Mouse (Mus musculus): ENCODE data around the gene Zfp704. TPM values are rescaled to one million over a fixed set of nuclear protein-coding genes. Genes with fewer than 3 reads are reported as not detected.

Zfp704 gene
- polyA plus RNA-seq, 1 experiment = 4.0 TPM

DNA sequence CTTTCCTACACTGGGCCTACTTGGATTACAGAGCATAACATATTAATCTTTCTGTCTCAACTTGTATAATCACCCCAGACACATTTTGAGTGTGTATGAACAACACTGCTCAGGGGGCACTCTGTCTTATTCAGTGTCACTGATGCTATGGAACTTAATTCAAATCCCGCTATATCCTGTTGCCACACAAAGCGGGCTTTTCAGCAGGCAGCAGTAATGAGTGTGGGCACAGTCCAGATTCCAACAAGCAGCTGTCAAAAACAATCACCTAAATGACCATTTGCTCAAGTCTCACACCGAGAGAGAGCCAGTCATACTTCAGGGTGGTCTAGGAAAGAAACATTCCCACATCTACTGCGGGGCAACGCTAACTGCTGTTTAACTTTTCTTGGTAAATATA is 2.2 kb downstream of the Zfp704 start:
- no peaks in the 10 kb centered on the region for H3K4me1 ChIP-seq (ENCODE audit: control insufficient read depth, insufficient read depth, insufficient read length, low read length)
- no peak overlapping the region for H3K27ac ChIP-seq (replicated peaks; ENCODE audit: low read depth, low read length)
- no peak overlapping the region for H3K4me3 ChIP-seq (ENCODE audit: insufficient read depth, low read depth, low read length)

DNA sequence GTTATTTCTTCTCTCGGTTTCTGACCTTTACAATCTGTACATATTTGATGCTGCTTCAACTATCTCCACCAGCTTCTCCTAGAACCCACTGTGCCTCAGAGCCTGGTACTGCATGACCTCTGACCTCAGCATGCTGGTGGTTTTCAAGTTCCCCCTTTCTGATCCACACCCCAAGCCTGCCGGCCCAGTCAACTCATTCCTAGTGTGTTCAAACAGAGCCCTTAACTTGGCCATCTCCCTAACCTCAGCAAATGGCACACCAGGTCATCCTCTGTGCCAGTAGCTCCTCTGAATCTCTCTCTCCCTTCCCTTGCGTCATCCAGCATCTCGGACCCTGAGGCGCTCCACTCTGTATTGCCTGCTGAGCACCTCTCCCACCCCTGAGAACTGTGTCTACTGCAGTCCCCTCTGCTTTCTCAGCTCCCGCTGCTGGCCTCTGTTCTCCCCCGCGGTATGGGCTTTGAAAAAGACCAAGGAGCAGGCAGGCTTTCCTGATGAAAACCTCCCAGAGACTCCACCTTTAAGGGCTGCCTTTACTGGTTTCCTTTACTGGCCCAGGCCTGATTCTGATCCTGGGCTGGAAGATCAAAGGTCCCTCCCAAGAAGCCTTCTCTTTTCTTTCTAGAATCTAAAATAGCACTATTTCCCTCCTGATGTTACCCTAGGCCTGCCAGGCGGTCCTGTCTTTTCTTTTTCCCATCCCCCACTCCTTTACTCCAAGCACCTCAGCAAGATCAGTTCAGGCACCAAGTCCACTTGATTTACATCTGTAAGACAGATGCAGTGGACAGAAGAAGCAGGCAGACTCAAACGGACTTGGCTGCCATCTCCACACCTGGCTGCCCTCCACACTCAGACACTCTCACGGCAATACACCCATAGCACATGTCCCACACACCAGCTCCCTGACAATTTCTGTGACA is 3.8 kb downstream of the Zfp704 start:
- Histone ChIP-seq H3K4me1 (ENCODE audit: control insufficient read depth, insufficient read depth, insufficient read length, low read length) (no peaks in the 10 kb centered on the region), H3K27ac (replicated peaks; ENCODE audit: low read depth, low read length) (no peak overlapping the region), H3K4me3 (ENCODE audit: insufficient read depth, low read depth, low read length) (no peak overlapping the region)

DNA sequence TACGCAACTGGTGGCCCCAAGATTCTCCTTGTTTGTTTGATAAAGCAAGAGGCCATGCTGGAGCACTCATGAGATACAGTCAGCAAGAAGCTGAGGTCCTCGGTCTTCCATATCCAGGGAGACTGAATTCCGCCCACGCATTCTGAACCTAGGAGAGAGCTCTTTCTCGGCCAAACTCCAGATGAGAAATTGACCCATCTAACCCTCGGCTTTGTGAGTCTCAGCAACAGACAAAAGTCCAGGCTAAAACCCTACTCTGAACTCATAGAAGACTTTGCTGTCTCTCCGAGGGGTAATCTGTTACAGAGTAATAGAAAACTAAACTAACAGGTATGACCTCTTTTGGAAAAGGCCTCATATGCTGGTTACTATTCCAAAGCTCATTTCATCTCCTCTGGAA is 4.9 kb downstream of the Zfp704 start:
- Histone ChIP-seq H3K4me1 (ENCODE audit: control insufficient read depth, insufficient read depth, insufficient read length, low read length) (no peaks in the 10 kb centered on the region; the same call in 1 of the 2 replicates), H3K4me3 (ENCODE audit: insufficient read depth, low read depth, low read length) (no peak overlapping the region), H3K27ac (replicated peaks; ENCODE audit: low read depth, low read length) (no peak overlapping the region)

DNA sequence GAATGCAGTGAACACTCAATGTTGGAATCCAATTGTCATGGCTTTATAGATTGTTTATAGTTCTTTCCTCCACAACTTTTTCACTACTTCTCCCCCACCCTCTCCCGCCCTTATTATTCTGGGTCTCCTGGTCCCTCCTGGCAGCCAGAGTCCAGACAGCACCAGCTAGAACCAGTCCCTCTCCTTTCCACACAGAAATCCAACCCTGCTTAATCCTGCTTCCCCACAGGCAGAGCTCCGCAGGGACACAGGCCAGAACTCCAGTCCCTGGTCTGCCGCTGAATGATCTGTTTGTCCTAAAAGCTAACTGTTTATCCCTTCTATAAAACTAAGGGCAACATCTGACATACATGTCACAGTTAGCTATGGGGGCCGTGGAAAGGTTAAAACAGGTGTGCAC is 6.0 kb downstream of the Zfp704 start:
- no peak overlapping the region for H3K27ac ChIP-seq (replicated peaks; ENCODE audit: low read depth, low read length)
- no peaks in the 10 kb centered on the region; the same call in 1 of the 2 replicates for H3K4me1 ChIP-seq (ENCODE audit: control insufficient read depth, insufficient read depth, insufficient read length, low read length)
- H3K4me3 ChIP-seq (ENCODE audit: insufficient read depth, low read depth, low read length) = no peak overlapping the region

DNA sequence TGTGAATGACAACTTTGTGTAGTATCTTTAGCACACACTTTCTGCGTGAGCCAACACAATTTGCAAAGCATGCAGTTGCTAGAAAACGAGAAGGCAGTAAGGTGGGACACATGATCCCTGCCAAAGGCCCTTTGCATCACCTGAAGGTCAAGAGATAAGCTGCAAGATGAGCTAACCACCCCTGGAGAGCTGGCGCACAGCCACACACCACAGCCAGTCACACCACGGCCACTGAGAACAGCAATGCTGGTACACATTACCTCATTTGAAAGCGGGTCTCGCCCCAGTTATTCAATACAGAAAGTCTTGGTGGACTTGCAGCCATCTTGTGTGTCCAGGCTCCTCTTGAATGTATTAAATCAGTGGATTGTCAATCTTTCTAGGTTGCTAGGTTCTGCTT is 9.3 kb downstream of the Zfp704 start:
- Histone ChIP-seq H3K4me1 (ENCODE audit: control insufficient read depth, insufficient read depth, insufficient read length, low read length) (no peaks in the 10 kb centered on the region; the same call in 1 of the 2 replicates), H3K4me3 (ENCODE audit: insufficient read depth, low read depth, low read length) (no peak overlapping the region), H3K27ac (replicated peaks; ENCODE audit: low read depth, low read length) (no peak overlapping the region)

DNA sequence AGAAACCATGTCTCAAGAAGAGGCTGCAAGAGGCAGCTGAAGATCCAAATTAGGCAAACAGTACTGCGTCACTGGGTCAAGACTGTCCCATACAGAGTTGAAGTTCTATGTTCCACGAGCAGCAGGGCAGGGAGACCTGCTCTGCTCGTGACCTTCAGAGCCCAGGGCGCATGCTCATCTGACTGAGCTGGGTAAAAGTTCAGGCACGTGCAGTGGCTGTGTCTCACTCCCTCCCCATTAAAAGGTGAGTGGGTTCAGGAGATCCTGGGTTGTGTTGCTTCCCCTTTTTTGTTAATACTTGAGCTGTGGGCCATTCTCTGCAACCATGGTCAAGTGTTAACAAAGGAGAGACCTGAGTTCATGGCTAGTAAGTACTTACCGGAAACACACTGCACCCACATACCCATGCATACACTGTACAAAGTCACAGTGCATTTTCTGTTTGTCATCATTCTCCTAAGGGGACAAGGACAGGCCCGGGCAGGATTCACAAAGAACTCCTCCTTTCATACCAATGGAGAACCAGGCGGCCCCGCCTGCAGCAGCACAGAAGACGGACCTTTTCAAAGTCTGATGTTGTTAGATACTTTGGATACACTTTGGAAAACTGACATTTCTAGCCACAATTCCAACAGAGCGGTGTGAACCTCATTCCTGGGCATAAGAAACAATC is 10.0 kb downstream of the Zfp704 start:
- H3K4me1 ChIP-seq (ENCODE audit: control insufficient read depth, insufficient read depth, insufficient read length, low read length) = no peaks in the 10 kb centered on the region; the same call in 1 of the 2 replicates
- no peak overlapping the region for H3K27ac ChIP-seq (replicated peaks; ENCODE audit: low read depth, low read length)
- no peak overlapping the region for H3K4me3 ChIP-seq (ENCODE audit: insufficient read depth, low read depth, low read length)

DNA sequence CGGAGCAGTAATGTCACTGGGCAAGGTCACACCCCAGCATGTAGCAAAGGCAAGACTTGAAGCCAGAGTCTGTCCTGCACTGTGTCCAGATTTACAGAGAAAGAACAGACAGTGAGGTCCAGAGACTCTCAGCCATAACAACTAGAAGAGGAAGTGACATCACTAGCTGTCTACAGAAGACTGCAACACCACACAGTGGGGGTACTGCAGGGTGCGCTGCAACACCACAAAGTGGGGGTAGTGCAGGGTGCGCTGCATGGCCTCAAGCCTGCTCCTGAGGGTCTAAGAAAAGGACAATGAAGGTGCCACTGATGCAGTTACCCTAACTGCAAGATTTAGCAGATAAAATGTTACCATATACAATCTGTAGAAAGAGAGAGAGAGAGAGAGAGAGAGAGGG is 11.8 kb downstream of the Zfp704 start:
- H3K4me3 ChIP-seq (ENCODE audit: insufficient read depth, low read depth, low read length) = no peak overlapping the region
- no peak overlapping the region for H3K27ac ChIP-seq (replicated peaks; ENCODE audit: low read depth, low read length)
- H3K4me1 ChIP-seq (ENCODE audit: control insufficient read depth, insufficient read depth, insufficient read length, low read length) = no peaks in the 10 kb centered on the region; the same call in 1 of the 2 replicates

DNA sequence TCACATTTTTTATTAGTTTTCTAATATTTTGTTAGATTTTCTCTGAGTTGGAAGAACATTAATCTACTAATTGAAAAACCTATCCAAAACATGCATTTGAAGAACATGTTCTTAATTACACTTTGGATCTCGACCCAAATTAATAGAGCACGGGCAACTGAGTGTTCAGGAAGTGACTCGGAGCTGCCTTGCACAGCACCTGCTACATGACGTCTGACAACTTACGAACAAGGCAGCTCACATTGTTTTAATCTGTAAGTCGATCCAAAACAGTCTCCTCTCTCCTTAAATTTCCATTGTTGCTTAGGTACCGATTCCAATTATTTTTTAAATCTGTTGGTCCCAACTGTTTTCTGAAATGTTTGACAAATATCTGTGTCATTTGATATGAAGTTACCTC is 15.4 kb downstream of the Zfp704 start:
- H3K4me1 ChIP-seq (ENCODE audit: control insufficient read depth, insufficient read depth, insufficient read length, low read length) = no peaks in the 10 kb centered on the region
- H3K27ac ChIP-seq (replicated peaks; ENCODE audit: low read depth, low read length) = no peak overlapping the region
- no peak overlapping the region for H3K4me3 ChIP-seq (ENCODE audit: insufficient read depth, low read depth, low read length)

DNA sequence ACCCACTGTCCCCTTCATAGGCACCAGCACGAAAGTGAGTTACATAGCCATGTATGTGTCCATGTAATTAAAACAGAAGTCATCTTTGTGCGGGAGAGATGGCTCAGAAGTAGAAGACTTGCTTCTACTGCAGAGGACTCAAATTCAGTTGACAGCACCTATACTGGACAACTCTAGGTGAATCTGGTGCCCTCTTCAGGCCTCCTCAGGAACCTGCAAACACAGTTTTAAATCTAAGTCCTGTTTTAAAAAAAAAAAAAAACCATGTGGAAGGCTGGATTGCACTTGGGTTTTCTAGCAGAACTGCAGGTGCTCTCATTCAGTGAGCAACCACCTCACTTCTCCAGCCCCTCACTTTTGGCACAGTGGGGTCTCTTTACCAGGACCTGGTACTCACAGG is 16.1 kb downstream of the Zfp704 start:
- H3K4me1 ChIP-seq (ENCODE audit: control insufficient read depth, insufficient read depth, insufficient read length, low read length) = no peaks in the 10 kb centered on the region
- H3K27ac ChIP-seq (replicated peaks; ENCODE audit: low read depth, low read length) = no peak overlapping the region
- H3K4me3 ChIP-seq (ENCODE audit: insufficient read depth, low read depth, low read length) = no peak overlapping the region

DNA sequence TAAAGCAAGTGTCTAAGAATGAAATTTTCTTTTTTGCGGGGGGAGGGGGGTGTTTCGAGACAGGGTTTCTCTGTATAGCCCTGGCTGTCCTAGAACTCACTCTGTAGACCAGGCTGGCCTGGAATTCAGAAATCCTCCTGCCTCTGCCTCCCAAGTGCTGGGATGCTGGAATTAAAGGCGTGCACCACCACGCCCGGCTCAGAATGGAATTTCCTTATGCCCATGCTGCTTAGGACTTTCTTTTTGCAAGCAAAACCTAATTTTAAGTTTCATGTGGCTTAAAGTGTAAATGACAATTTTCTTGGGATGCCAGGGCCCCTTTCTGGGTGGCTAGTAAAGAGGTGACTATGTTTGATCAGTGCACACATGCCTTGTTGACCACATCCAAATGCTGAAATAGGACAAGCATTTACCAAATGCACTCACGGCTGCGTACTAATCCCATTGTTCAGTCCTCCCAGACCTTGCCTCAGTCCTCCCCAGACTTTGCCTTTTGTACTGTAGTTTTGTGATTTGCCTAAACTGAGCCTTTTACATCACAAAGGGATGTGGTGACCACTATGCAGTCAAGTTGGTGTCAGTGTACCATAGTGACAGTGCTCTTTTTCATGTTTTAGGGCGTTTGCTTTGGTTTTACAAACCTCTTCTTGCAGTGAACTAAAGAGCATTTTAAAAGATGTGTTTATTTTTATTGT is 18.3 kb downstream of the Zfp704 start:
- no peak overlapping the region for H3K27ac ChIP-seq (replicated peaks; ENCODE audit: low read depth, low read length)
- H3K4me1 ChIP-seq (ENCODE audit: control insufficient read depth, insufficient read depth, insufficient read length, low read length) = no peaks in the 10 kb centered on the region
- H3K4me3 ChIP-seq (ENCODE audit: insufficient read depth, low read depth, low read length) = no peak overlapping the region

DNA sequence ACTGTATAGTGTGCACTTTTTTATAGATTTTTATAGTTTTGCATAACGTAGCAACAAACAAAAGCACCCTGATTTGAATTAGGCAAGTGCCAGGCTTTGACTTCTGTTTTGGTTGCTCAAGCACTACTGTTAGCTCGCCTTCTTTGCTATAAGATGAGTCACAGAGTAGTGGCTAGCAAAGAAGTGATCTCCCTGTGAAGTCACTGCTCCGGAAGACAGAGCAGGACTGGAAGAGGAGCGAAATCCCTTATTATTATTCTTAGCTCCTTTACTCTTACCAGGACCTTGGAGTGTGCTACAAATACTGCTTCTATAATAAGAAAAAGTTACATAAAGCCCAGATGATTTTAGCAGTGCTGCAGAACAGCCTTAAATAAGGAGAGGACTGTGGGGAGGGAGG is 21.2 kb downstream of the Zfp704 start:
- H3K4me3 ChIP-seq (ENCODE audit: insufficient read depth, low read depth, low read length) = no peak overlapping the region
- H3K4me1 ChIP-seq (ENCODE audit: control insufficient read depth, insufficient read depth, insufficient read length, low read length) = no peaks in the 10 kb centered on the region
- no peak overlapping the region for H3K27ac ChIP-seq (replicated peaks; ENCODE audit: low read depth, low read length)

DNA sequence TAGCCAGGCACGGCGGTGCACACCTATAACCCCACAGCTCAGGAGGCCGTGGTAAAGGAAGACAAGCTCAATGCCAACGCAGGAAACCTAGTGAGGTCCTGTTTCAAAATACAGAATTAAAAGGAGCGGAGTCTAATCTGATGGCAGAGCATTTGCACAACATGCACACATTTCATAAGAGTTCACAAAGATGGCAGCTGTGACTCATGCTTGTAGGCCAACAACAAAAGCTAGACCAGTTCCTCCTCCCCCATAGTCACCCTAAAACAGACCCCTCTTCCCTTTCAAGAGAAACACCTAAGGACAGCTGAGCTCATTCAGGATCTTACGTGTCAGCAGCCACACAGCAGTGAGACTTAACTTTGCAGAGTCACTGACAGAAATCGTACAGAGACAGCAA is 22.6 kb downstream of the Zfp704 start:
- no peaks in the 10 kb centered on the region for H3K4me1 ChIP-seq (ENCODE audit: control insufficient read depth, insufficient read depth, insufficient read length, low read length)
- no peak overlapping the region for H3K27ac ChIP-seq (replicated peaks; ENCODE audit: low read depth, low read length)
- no peak overlapping the region for H3K4me3 ChIP-seq (ENCODE audit: insufficient read depth, low read depth, low read length)

DNA sequence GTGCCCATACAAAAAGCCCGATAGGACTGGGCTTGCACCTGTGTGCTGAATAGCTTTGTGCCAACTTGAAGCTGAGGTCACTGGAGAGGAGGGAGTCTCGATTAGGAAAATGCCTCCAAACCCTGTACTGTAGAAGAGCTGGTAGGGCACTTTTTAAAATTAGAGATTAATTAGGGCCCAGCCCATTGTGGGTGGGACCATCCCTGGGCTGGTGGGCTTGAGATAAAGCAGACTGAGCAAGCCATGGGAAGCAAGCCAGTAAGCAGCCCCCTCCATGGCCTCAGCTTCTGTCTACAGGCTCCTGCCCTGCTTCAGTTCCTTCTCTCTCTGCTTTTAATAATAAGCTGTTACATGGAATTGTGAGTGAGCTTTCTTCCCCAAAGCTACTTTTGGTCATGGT is 26.4 kb downstream of the Zfp704 start:
- H3K27ac ChIP-seq (replicated peaks; ENCODE audit: low read depth, low read length) = no peak overlapping the region
- H3K4me3 ChIP-seq (ENCODE audit: insufficient read depth, low read depth, low read length) = no peak overlapping the region
- peaks cover 2% of the 10 kb centered on the region; the same call in 1 of the 2 replicates for H3K4me1 ChIP-seq (ENCODE audit: control insufficient read depth, insufficient read depth, insufficient read length, low read length)

DNA sequence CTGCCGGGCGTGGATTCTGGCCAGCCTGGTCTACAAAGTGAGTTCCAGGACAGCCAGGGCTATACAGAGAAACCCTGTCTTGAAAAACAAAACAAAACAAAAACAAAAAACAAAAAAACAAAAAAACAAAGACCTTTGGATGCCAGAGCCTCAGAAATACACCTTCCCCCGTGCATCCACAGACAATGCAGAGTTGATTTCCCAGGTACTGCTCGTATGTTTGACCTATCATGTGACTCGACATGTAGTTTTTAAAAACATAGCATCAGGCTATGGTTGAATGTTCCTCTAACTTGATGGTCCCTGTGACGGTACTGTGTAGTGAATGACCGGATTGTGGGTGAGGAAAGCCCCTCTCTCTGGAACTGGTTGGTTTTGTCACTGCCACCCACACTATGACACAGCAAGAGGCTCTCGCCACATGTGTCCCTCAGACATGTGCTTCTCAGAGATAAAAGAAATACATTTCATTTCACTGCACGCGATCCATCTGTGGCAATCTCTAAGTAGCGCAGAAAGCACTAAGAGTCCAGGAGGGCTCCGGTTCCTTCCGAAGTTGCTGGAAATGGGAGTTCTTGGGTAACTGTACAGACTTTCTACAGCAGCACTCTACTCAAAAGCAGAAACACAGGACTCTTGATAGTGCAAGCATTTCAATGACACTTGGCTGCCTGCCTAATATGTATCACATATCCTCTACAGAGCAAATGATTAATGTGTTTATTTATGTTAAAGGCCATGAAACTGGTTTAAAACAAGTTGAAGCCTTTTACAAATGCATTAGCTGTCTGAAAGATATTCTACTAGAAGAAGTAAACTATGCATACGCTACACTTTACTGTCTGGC is 28.7 kb downstream of the Zfp704 start:
- H3K4me3 ChIP-seq (ENCODE audit: insufficient read depth, low read depth, low read length) = no peak overlapping the region
- peaks cover 2% of the 10 kb centered on the region; the same call in 1 of the 2 replicates for H3K4me1 ChIP-seq (ENCODE audit: control insufficient read depth, insufficient read depth, insufficient read length, low read length)
- H3K27ac ChIP-seq (replicated peaks; ENCODE audit: low read depth, low read length) = no peak overlapping the region
